Mouse (Mus musculus): ENCODE data around the gene 2310050C09Rik.

DNA sequence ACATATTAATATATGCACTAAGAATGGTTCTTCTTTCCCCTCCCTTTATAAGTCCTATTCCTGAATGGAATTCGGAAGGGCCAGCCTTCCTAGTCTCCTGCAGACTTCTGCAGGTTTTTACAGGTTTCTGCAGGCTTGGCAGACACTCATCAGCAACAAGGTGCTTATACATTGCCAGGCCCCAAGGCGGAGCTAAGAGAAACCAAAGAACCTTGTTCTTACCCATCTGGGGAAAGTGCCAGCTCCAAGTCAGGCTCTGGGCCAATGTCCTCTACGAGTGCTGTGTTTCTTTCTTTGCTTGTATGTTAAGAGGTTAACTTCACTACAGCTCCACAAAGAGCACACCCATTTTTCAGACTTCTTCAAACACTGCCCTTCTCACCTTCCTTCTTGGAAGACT, 24.0 kb upstream of the 2310050C09Rik start:
- TF ChIP-seq CTCF (IDR thresholded peaks at IDR 0.05; ENCODE audit: extremely low read depth, insufficient read depth, low read length) (no peak), POLR2A (IDR thresholded peaks at IDR 0.05; ENCODE audit: extremely low read depth, insufficient read depth, low read length) (no peak)
